Mouse (Mus musculus): ENCODE results near the gene Fcgbp. TPM values are rescaled to one million over a fixed set of nuclear protein-coding genes. Genes with fewer than 3 reads are reported as not detected.
A peak's percentile ranks its signal among the peaks of the same experiment; 100 is the strongest.

Fcgbp gene
- polyA plus RNA-seq (2015; fragmentation: Nextera tagmentation; extraction: Ambion mirVana) = 0.24 TPM in 1 of 2 replicates, not detected in the other

DNA sequence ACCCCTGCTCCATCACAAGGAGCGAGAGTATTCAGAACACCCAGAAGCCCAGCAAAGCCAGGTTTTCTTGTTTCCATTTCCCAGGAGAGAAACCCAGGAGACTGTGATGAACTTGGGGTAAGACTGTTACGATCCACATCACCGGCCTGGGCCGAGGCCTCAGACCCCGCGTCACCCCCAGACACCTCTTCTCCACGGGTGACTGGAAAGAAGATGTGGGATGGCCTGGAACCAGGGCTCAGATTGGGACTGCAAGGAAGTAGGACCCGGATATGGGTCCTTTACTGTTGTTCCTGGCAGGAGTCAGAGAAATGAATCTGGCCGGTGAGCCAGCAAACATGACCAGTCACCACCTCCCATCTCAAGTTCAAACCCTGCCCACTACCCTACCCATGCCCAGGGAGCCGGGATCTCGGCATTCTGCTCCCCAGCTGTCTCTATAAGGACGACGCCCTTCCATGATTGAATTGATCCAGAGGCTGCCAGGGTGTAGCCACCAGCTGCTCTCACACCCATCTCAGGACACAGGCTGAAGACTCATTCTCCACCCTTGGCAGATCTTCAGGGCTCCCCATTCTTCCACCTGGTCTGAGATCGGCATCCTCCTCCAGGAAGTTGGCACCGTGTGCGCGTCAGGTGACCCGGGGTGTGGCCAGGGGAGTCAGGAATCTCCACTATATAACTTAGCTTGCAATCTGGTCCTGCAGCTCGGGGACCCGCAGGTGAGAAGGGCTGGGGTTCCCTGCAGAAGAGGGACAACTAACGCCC is at the start of gene Fcgbp:
TSS of gene Fcgbp (plus strand) at position 706 of the 768 bp plus-strand sequence.
- Histone ChIP-seq H3K27me3 (no peaks in the 10 kb centered on the region), H3K9me3 (no peaks in the 10 kb centered on the region), H3K9ac (replicated peaks) (no peak within 1 kb of the TSS), H3K4me1 (replicated peaks) (no peaks in the 10 kb centered on the region), H3K4me3 (replicated peaks) (no peak within 1 kb of the TSS), H3K36me3 (no peaks in the 10 kb centered on the region), H3K27ac (no peak within 1 kb of the TSS), H3K4me2 (replicated peaks) (no peak within 1 kb of the TSS)
- WGBS = 85% methylated on average over 21 of the region's 21 CpGs
- no peak for ATAC-seq

DNA sequence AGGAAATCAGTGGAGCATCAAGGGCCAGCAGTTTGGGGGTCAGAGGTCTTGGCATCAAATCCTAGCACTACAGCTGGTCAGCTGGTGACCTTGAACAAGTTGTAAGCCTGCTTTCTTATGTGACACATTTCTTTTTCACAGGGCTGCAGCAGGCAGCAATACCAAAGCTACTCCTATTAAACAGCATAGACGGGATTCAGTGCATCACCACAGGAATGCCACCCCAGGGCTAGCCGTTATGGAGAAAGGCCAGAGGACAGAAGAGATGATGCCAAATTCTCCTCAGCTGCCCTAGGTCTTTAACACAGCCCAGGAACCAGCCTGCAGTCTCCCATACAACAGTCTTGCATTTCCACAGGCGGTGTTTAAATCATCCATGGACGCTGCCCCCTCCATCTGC is 26.5 kb upstream of the Fcgbp start:
- H3K4me2 ChIP-seq (replicated peaks) = no peak overlapping the region
- no peaks in the 10 kb centered on the region for H3K27me3 ChIP-seq
- no peak overlapping the region for H3K4me3 ChIP-seq (replicated peaks)
- H3K9me3 ChIP-seq = no peaks in the 10 kb centered on the region
- WGBS = 90% methylated on average over 4 of the region's 4 CpGs
- H3K36me3 ChIP-seq = peaks cover 93% of the 10 kb centered on the region
- no peak overlapping the region for H3K27ac ChIP-seq
- peaks cover 12% of the 10 kb centered on the region for H3K4me1 ChIP-seq (replicated peaks)
- H3K9ac ChIP-seq (replicated peaks) = no peak overlapping the region
- no peak for ATAC-seq

- H3K4me2 ChIP-seq (replicated peaks) = peak within 1 kb of the TSS; percentile 92
- no peaks in the 10 kb centered on the region for H3K27me3 ChIP-seq
- no peaks in the 10 kb centered on the region for H3K9me3 ChIP-seq
- H3K4me1 ChIP-seq (replicated peaks) = peaks cover 12% of the 10 kb centered on the region
- peak; percentile 99 for ATAC-seq
- peak within 1 kb of the TSS; percentile 83 for H3K9ac ChIP-seq (replicated peaks)
- H3K27ac ChIP-seq = peak within 1 kb of the TSS; percentile 53; the same call in 1 of the 2 replicates
- peaks cover 41% of the 10 kb centered on the region for H3K36me3 ChIP-seq
- WGBS = under 1% methylated on average over 52 of the region's 52 CpGs
- H3K4me3 ChIP-seq (replicated peaks) = peak within 1 kb of the TSS; percentile 88
Observed at GRCm38 (mm10) chr7:28049476-28050409, 21.3 kb upstream of the Fcgbp start, which contains the start of gene Psmc4. Gene Psmc4 (minus strand): TSS chr7:28050101.

GRCm38 (mm10) chr7:28050584-28050983 is 20.5 kb upstream of the Fcgbp start:
- no peak overlapping the region for H3K27ac ChIP-seq
- 65% methylated on average over 17 of the region's 17 CpGs for WGBS
- H3K4me1 ChIP-seq (replicated peaks) = peaks cover 12% of the 10 kb centered on the region
- peaks cover 32% of the 10 kb centered on the region for H3K36me3 ChIP-seq
- peak overlapping the region; percentile 36 for H3K4me2 ChIP-seq (replicated peaks)
- ATAC-seq = no peak
- peak overlapping the region; percentile 88 for H3K4me3 ChIP-seq (replicated peaks)
- H3K9ac ChIP-seq (replicated peaks) = peak overlapping the region; percentile 19; the same call in 1 of the 2 replicates
- H3K9me3 ChIP-seq = no peaks in the 10 kb centered on the region
- no peaks in the 10 kb centered on the region for H3K27me3 ChIP-seq

GRCm38 (mm10) chr7:28053046-28053930 is 17.7 kb upstream of the Fcgbp start:
- H3K36me3 ChIP-seq = peaks cover 5% of the 10 kb centered on the region
- H3K9me3 ChIP-seq = no peaks in the 10 kb centered on the region
- H3K27ac ChIP-seq = no peak overlapping the region
- H3K4me2 ChIP-seq (replicated peaks) = no peak overlapping the region
- no peaks in the 10 kb centered on the region for H3K27me3 ChIP-seq
- no peak overlapping the region for H3K9ac ChIP-seq (replicated peaks)
- no peak for ATAC-seq
- WGBS = 83% methylated on average over 6 of the region's 6 CpGs
- H3K4me1 ChIP-seq (replicated peaks) = peaks cover 12% of the 10 kb centered on the region
- no peak overlapping the region for H3K4me3 ChIP-seq (replicated peaks)

DNA sequence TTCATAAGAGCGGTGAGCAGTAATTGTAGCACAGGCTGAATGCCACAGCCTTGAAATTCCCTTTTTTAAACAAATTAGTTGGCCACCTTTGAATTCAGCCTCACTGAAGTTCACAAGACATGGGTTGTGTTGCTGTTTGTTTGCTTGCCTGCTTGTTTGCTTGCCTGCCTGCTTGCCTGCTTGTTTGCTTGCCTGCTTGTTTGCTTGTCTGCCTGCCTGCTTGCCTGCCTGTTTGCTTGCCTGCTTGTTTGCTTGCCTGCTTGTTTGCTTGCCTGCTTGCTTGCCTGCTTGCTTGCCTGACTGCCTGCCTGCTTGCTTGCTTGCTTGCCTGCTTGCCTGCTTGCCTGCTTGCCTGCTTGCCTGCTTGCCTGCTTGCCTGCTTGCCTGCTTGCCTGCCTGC is 11.1 kb upstream of the Fcgbp start:
- Histone ChIP-seq H3K27ac (no peak overlapping the region), H3K9ac (replicated peaks) (no peak overlapping the region), H3K36me3 (no peaks in the 10 kb centered on the region), H3K27me3 (no peaks in the 10 kb centered on the region), H3K4me1 (replicated peaks) (no peaks in the 10 kb centered on the region), H3K9me3 (no peaks in the 10 kb centered on the region), H3K4me3 (replicated peaks) (no peak overlapping the region), H3K4me2 (replicated peaks) (no peak overlapping the region)
- WGBS = 91% methylated on average over 1 of the region's 1 CpGs
- ATAC-seq = no peak

- H3K27ac ChIP-seq = no peak overlapping the region
- H3K4me1 ChIP-seq (replicated peaks) = no peaks in the 10 kb centered on the region
- no peak for ATAC-seq
- H3K9me3 ChIP-seq = no peaks in the 10 kb centered on the region
- no peak overlapping the region for H3K4me2 ChIP-seq (replicated peaks)
- H3K9ac ChIP-seq (replicated peaks) = no peak overlapping the region
- no peak overlapping the region for H3K4me3 ChIP-seq (replicated peaks)
- no peaks in the 10 kb centered on the region for H3K27me3 ChIP-seq
- H3K36me3 ChIP-seq = no peaks in the 10 kb centered on the region
- WGBS = 90% methylated on average over 3 of the region's 3 CpGs
Observed at GRCm38 (mm10) chr7:28068661-28069060, 2.4 kb upstream of the Fcgbp start.

- ATAC-seq = no peak
- Histone ChIP-seq H3K9me3 (no peaks in the 10 kb centered on the region), H3K27ac (no peak overlapping the region), H3K4me3 (replicated peaks) (no peak overlapping the region), H3K9ac (replicated peaks) (no peak overlapping the region), H3K27me3 (no peaks in the 10 kb centered on the region), H3K4me2 (replicated peaks) (no peak overlapping the region), H3K4me1 (replicated peaks) (no peaks in the 10 kb centered on the region), H3K36me3 (no peaks in the 10 kb centered on the region)
- 54% methylated on average over 3 of the region's 3 CpGs for WGBS
Observed at GRCm38 (mm10) chr7:28069546-28070172, 1.4 kb upstream of the Fcgbp start.

- Histone ChIP-seq H3K4me1 (replicated peaks) (no peaks in the 10 kb centered on the region), H3K27ac (no peak overlapping the region), H3K4me3 (replicated peaks) (no peak overlapping the region), H3K4me2 (replicated peaks) (no peak overlapping the region), H3K27me3 (no peaks in the 10 kb centered on the region), H3K9ac (replicated peaks) (no peak overlapping the region), H3K36me3 (no peaks in the 10 kb centered on the region), H3K9me3 (no peaks in the 10 kb centered on the region)
- 89% methylated on average over 7 of the region's 7 CpGs for WGBS
- ATAC-seq = no peak
Observed at GRCm38 (mm10) chr7:28084215-28084614, 13.2 kb downstream of the Fcgbp start.

DNA sequence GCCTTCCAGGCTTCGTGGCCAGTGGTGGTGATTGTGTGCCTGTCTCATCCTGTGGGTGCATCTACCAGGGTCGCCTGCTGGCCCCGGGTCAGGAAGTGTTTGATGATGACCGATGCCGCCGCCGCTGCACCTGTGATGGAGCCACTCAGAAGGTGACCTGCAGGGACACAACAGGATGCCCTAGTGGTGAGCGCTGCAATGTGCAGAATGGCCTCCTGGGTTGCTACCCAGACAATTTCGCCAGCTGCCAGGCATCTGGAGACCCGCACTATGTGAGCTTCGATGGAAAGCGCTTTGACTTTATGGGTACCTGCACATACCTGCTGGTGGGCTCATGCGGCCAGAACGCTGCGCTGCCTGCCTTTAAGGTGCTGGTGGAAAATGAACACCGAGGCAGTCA is 15.2 kb downstream of the Fcgbp start:
- 84% methylated on average over 16 of the region's 16 CpGs for WGBS
- no peak for ATAC-seq
- Histone ChIP-seq H3K4me2 (replicated peaks) (no peak overlapping the region), H3K27ac (no peak overlapping the region), H3K9me3 (no peaks in the 10 kb centered on the region), H3K27me3 (no peaks in the 10 kb centered on the region), H3K36me3 (no peaks in the 10 kb centered on the region), H3K4me1 (replicated peaks) (no peaks in the 10 kb centered on the region), H3K9ac (replicated peaks) (no peak overlapping the region), H3K4me3 (replicated peaks) (no peak overlapping the region)

DNA sequence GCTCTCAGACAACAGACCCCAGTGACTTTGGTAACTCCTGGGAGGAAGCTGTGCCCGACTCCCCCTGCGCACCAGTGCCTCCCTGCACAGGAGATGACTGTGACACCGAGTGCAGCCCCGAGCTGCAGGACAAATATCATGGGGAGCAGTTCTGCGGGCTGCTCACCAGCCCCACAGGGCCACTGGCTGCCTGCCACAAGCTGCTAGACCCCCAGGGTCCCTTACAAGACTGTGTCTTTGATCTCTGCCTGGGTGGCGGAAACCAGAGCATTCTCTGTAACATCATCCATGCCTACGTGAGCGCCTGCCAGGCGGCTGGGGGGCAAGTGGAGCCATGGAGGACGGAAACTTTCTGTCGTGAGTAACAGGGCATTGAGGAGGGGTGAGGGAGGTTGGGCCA is 22.5 kb downstream of the Fcgbp start:
- Histone ChIP-seq H3K9ac (replicated peaks) (no peak overlapping the region), H3K9me3 (no peaks in the 10 kb centered on the region), H3K27ac (no peak overlapping the region), H3K36me3 (no peaks in the 10 kb centered on the region), H3K4me3 (replicated peaks) (no peak overlapping the region), H3K4me1 (replicated peaks) (no peaks in the 10 kb centered on the region), H3K27me3 (no peaks in the 10 kb centered on the region), H3K4me2 (replicated peaks) (no peak overlapping the region)
- 50% methylated on average over 11 of the region's 11 CpGs for WGBS
- no peak for ATAC-seq
